Mouse (Mus musculus) olfactory bulb, adult 2 months (tissue): Measurements from ENCODE around the gene Dusp7. TPM values are rescaled to one million over a fixed set of nuclear protein-coding genes. Genes with fewer than 3 reads are reported as not detected.

ENCODE experiments used
- H3K27ac ChIP-seq: fragments of 200-500 bp; 2 replicates; pipeline ENCODE4 v1.5.1; 2012; ENCODE audit warnings: low read depth, low read length; ENCODE audit not compliant: insufficient read depth
- H3K4me1 ChIP-seq: fragments of 200-500 bp; 2 replicates; pipeline ENCODE4 v1.6.1; 2012; ENCODE audit warnings: low read length; ENCODE audit not compliant: control insufficient read depth, insufficient read depth
- H3K4me3 ChIP-seq: fragments of 200-500 bp; 2 replicates; pipeline ENCODE4 v1.5.1; 2012; ENCODE audit warnings: mild to moderate bottlenecking, low read depth, low read length, moderate library complexity; ENCODE audit not compliant: insufficient read depth
- CTCF ChIP-seq: fragments of 200-500 bp; IDR thresholded peaks from 2 replicates; pipeline ENCODE4 v1.5.1; 2012; ENCODE audit warnings: low read depth, mild to moderate bottlenecking, low read length, moderate library complexity; ENCODE audit not compliant: insufficient read depth
- POLR2A ChIP-seq: fragments of 200-500 bp; IDR thresholded peaks from 2 replicates; pipeline ENCODE4 v1.6.1; 2012; ENCODE audit warnings: mild to moderate bottlenecking, low read depth, low read length, moderate library complexity; ENCODE audit not compliant: insufficient read depth
- WGBS: fragments of 180-500 bp; shearing (Covaris S2); methylation state at CpG from one replicate; pipeline ENCODE4 v1.1.7; 2018; 5-methylcytosine and 5-hydroxymethylcytosine counted together
- polyA plus RNA-seq: library from polyadenylated mRNA; stranded (reverse); fragments of >200 nt; gene quantifications from 2 replicates; pipeline ENCODE4 v1.2.4, GENCODE M21; 2012; ENCODE audit warnings: low replicate concordance; ENCODE audit not compliant: missing spikeins, insufficient read depth, insufficient read length

Dusp7 gene
- polyA plus RNA-seq, 1 experiment = not detected

DNA sequence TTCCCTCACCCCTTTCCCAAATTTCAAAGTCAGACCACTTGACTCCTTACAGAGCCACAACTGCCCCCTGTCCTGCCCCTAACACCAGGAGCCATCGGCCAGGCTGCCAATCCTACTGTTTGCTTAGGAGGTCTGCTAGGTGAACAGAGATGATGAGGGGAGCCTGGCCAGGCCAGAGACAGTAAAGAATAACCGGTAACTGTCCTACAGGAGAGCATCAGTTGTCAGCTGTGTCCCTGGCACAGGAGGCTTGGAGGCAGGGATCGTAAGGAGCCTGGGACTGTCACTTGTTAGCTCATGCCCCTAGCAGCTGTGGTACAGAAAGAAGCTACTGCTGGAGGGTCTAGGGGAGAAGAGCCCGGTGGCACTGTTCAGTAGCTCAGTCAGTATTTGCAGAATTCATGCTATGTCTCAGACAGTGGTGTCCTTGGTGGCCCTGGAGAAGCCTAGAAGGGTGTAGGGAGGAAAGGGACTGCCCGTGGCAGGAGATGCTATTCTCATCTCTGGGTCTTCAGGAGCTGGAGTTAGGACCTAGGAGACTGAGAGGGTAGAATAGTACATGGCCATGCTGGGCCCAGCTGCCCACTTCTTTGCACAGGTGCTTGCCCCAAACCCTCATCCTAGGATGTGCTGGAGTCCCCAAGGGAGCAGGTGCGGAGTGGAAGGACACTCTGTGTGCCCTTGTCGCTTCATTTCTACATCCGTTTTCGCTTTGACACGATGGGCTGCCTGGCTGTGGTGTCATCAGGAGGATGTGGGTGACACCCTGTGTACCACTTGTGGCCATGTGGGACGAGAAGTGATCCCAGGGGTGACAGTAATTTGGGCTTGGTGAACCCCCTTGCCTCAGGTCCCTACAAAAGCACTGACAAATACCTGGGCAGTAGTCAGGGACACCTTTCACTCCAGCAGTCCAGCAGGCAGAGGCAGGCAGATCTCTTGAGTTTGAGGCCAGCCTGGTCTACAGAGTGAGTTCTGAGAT lies 4.3 kb downstream of the Dusp7 start:
- no peak for TF ChIP-seq CTCF
- TF ChIP-seq POLR2A = no peak
- no peak overlapping the region for H3K27ac ChIP-seq
- 74% methylated on average over 11 of the region's 11 CpGs for WGBS
- H3K4me3 ChIP-seq = peak overlapping the region; percentile 94
- peaks cover 51% of the 10 kb centered on the region for H3K4me1 ChIP-seq

DNA sequence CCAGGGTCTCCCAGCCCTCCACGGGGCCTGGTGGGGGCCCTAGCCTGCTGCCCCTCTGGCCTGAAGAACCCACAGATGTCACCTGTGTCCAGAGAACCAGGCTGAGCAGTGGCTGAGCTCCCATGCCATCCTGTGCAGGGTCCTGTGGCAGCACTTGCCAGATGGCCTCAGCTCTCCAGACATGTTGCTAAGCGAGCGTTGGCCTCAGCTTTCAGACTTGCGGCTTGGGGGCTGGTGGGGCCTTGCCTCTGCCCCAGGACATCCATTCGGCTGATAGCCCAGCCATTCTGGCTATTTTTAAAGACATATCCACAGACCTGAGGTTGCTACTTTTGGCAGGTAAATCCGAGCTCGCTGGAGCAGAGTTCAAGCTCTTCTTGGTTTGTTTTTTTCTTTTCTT lies 5.5 kb downstream of the Dusp7 start:
- Histone ChIP-seq H3K27ac (no peak overlapping the region), H3K4me1 (peaks cover 51% of the 10 kb centered on the region), H3K4me3 (no peak overlapping the region)
- TF ChIP-seq CTCF (no peak), POLR2A (no peak)
- WGBS = 81% methylated on average over 7 of the region's 7 CpGs

DNA sequence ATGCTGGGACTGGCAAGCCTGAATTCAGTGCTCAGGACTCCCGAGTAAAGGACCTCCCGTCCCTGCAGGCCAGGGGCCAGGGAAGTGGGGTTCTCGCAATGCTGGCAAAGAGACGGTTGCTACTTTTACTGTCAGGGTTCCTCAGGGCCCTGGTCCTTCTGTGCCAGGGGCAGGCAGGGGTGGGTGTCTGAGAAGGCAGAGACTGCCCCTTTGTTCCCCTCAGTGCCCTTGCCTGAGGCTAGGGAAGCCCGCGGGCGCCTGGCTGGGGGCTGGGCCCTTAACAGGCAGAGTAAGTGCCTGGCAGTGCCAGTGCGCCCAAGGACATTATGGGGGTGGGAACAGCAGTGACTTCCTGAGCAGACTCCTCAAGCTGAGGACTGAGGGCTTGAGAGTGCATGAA lies 8.8 kb downstream of the Dusp7 start:
- no peak for TF ChIP-seq POLR2A
- TF ChIP-seq CTCF = no peak
- Histone ChIP-seq H3K4me1 (peaks cover 38% of the 10 kb centered on the region), H3K27ac (0 out of 2 replicates have a peak overlapping the region, but pooled peaks have one; percentile 2), H3K4me3 (no peak overlapping the region)
- WGBS = 33% methylated on average over 8 of the region's 8 CpGs

DNA sequence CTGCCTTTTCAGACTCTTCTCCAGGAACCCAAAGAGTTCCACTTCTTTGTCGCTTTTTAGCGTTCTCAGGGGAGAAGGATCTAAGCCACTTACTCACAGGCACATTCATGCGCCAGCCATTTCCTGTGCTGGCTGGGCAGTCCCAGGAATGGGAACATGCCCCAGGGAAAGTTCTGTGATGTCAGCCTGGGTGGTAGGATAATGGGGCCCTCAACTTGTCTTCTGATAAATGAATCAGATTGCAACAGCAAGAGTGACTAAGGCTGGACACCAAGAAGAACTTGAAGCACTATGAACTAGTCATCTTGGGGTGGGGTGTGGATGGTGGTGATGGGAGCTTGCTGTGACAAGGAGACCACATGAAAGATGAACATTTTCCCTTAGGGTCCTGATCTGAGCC lies 9.6 kb downstream of the Dusp7 start:
- Histone ChIP-seq H3K4me1 (peaks cover 31% of the 10 kb centered on the region), H3K4me3 (no peak overlapping the region), H3K27ac (no peak overlapping the region)
- TF ChIP-seq CTCF (no peak), POLR2A (no peak)
- 72% methylated on average over 3 of the region's 3 CpGs for WGBS

DNA sequence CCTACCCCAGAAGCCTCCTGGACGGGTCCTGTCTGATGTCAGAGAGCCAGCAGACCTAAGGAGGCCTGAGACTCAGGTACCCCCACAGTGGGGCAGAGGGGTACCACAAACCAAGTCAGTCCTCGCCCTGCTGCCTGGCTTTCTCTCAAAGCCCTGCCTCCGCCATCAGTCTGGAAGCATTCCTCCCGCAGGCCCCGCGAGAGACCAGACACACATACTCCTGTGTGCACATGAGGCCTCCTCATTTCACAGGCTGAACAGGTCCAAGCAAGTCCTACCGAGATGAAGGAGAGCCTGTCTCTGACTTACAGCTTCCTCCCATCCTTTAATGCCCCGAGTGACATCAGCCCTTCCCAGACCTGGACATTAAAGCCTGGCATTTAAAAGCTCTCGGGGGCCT lies 10.3 kb downstream of the Dusp7 start:
- Histone ChIP-seq H3K4me3 (no peak overlapping the region), H3K4me1 (peaks cover 32% of the 10 kb centered on the region), H3K27ac (no peak overlapping the region)
- WGBS = 84% methylated on average over 9 of the region's 9 CpGs
- TF ChIP-seq CTCF = no peak
- TF ChIP-seq POLR2A = no peak

DNA sequence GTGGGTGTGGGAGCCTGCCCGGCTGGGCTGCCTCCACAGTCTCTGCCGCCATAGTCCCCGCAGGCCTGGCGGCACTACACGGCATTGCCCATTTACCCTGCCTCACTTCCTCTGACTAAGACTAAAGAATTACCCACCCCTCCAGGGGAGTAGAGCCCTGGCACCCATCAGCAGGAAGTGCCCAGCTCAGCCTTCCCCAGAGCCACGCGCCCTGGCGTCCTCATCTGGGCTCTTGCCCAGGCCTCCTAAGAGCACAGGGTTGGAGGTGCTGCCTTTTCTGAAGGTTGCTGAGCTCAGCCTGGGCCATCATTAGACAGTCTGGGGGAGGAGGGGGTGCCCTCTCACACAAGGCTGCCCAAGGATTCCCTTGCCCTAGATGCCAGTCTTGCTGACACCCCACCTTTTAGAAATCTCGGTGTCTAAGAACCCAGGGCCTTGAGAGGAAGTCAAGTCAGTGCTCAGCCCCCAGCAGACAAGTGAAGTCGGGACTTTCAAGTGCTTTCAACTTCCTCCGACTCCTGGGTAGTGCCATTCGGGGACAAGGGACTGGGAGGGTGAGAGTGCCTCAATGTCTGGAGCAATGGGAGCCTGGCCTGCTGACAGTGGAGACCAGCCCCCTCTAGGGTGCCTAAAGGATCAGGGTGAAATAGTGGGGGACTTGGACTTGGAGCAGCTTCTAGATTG lies 17.9 kb downstream of the Dusp7 start:
- 67% methylated on average over 12 of the region's 12 CpGs for WGBS
- H3K27ac ChIP-seq = no peak overlapping the region
- no peak overlapping the region for H3K4me3 ChIP-seq
- H3K4me1 ChIP-seq = peaks cover 35% of the 10 kb centered on the region
- TF ChIP-seq CTCF (no peak), POLR2A (no peak)

DNA sequence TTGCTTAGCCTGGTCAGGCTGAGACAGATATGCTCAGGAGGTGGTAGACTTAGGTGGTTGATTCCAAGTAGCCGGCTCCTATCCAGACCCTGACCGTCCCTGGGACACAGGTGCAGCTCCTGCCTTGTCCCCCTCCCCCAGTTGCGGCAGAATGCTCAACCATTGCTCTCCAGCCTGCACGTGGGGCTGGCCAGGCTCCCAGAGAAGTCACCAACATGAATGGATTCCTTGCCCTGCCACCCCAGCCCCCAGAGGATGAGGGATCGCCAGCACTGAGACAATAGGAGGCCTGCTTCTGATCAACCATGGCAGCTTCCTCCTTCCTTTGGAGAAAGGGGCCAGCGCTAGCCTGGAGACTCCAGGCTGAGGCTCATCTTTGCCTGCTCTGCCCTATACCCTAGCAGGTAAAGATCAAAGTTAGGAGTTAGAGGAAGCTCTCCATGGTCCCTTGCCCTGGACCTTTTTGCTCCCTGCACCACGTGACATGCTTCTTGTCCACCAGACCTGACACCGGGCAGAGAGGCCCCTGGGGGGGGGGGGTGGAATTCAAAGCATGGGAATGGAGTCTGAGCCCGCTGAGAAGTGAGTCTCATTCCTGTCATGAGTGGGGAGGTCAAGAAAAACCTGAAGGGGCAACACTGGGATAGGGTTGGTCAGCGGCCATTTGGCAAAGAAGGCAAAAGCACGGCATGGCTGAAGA lies 24.5 kb downstream of the Dusp7 start:
- no peak for TF ChIP-seq CTCF
- TF ChIP-seq POLR2A = no peak
- no peak overlapping the region for H3K27ac ChIP-seq
- no peak overlapping the region for H3K4me3 ChIP-seq
- WGBS = 69% methylated on average over 11 of the region's 11 CpGs
- H3K4me1 ChIP-seq = peaks cover 24% of the 10 kb centered on the region

DNA sequence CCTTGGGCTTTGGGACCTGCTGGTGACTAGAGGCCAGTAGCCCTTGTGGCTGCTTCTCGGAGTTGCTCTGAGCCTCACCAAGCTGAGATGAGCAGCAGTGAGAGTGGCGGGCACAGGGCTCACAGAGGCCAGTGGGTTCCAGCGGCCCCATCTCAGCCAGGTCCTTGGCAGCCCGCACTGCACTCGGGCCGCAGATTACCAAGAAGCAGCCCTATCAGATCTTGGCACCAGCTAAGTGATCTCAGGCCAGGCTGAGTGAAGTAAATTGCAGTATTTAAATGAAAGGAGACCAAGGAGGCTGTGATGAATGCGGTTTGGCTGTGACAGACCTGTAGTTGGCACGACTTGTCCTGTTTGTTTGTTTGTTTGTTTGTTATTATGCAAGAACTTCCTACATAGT lies 25.1 kb downstream of the Dusp7 start:
- TF ChIP-seq CTCF = no peak
- TF ChIP-seq POLR2A = no peak
- Histone ChIP-seq H3K4me3 (no peak overlapping the region), H3K4me1 (peaks cover 24% of the 10 kb centered on the region), H3K27ac (no peak overlapping the region)
- 57% methylated on average over 8 of the region's 8 CpGs for WGBS
